Mouse (Mus musculus): ENCODE data around the gene Smim5. TPM values are rescaled to one million over a fixed set of nuclear protein-coding genes. Genes with fewer than 3 reads are reported as not detected.

Smim5 gene
- polyA plus RNA-seq, 1 experiment = 26.7 TPM

DNA sequence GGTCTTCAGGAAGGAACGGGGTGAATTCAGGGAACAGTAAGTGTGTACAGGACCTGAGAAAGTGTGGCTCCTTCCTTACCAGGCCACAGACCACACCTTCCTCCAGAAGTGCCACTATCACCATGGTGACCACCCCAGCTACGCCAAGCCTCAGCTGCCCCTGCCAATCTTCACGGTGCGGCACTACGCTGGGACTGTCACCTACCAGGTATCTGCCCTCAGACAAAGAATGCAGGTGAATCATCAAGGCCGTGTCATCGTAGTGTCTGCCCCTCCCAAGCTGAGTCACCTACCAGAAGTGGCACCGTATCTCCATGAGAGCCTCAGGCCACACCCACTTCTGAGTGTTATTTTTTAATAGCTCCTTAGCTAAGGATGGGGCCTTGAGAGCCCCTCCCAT, 30.4 kb upstream of the Smim5 start:
- H3K27ac ChIP-seq (ENCODE audit: insufficient read depth, low read depth, low read length) = no peak overlapping the region
- no peaks in the 10 kb centered on the region for H3K36me3 ChIP-seq (ENCODE audit: control insufficient read depth, insufficient read depth, low read length)
- H3K4me3 ChIP-seq (ENCODE audit: insufficient read depth, low read depth, low read length) = no peak overlapping the region
- DNase-seq = no peak
- no peaks in the 10 kb centered on the region for H3K27me3 ChIP-seq (replicated peaks; ENCODE audit: control insufficient read depth, insufficient read depth, low read length)
- H3K4me1 ChIP-seq (ENCODE audit: control insufficient read depth, insufficient read depth, low read length) = no peaks in the 10 kb centered on the region
- 76% methylated on average over 8 of the region's 8 CpGs for WGBS
- no peak for TF ChIP-seq POLR2A (IDR thresholded peaks at IDR 0.05; ENCODE audit: low read depth, low read length)
- no peak for TF ChIP-seq CTCF (conservative IDR thresholded peaks at IDR 0.05; ENCODE audit: insufficient read depth, insufficient read length, low read depth, low read length)

DNA sequence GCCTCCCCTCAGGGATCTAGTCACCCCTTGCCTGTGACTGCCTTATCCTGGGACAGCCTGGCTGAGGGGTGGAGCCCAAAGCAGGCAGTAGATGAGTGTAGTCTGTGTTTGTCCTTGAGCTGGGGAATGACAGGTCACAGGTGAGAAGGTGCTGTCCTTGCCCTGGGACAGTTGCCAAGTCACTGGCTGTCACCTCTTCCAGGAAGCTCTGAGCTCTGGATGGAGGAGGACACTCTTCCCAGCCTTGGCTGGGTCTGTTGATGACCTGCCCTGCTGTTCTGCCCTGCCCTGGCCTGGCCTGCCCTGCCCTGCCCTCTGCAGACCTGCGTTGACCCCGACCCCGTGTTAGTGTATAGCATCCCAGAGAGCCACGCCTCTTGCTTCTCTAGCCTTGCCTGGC, 27.3 kb upstream of the Smim5 start:
- no peak for TF ChIP-seq POLR2A (IDR thresholded peaks at IDR 0.05; ENCODE audit: low read depth, low read length)
- TF ChIP-seq CTCF (conservative IDR thresholded peaks at IDR 0.05; ENCODE audit: insufficient read depth, insufficient read length, low read depth, low read length) = no peak
- 66% methylated on average over 4 of the region's 4 CpGs for whole genome bisulfite sequencing
- Histone ChIP-seq H3K27me3 (replicated peaks; ENCODE audit: control insufficient read depth, insufficient read depth, low read length) (no peaks in the 10 kb centered on the region), H3K27ac (ENCODE audit: insufficient read depth, low read depth, low read length) (no peak overlapping the region), H3K4me3 (ENCODE audit: insufficient read depth, low read depth, low read length) (no peak overlapping the region), H3K36me3 (ENCODE audit: control insufficient read depth, insufficient read depth, low read length) (no peaks in the 10 kb centered on the region), H3K4me1 (ENCODE audit: control insufficient read depth, insufficient read depth, low read length) (peaks cover 3% of the 10 kb centered on the region; the same call in 1 of the 2 replicates)
- no peak for DNase-seq

DNA sequence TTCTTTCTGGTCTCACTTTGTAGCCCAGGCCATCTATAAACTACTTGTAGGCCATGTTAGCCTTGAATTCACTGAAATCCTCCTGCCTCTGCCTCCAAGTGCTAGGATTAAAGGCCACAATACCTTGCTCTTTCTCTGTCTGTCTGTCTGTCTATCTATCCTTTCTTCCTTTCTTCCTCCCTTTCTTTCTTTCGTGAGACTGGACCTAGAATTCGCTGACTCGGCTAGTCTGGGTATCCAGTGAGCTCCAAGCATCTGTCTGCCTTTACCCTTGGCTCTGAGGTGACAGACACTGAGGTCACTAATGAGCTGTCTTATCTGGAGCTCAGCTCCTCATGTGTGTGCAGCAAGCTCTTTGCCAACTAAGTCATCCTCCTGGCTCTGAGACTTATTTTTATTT, 23.8 kb upstream of the Smim5 start:
- Histone ChIP-seq H3K36me3 (ENCODE audit: control insufficient read depth, insufficient read depth, low read length) (no peaks in the 10 kb centered on the region), H3K27me3 (replicated peaks; ENCODE audit: control insufficient read depth, insufficient read depth, low read length) (no peaks in the 10 kb centered on the region), H3K4me1 (ENCODE audit: control insufficient read depth, insufficient read depth, low read length) (peaks cover 3% of the 10 kb centered on the region; the same call in 1 of the 2 replicates), H3K4me3 (ENCODE audit: insufficient read depth, low read depth, low read length) (no peak overlapping the region), H3K27ac (ENCODE audit: insufficient read depth, low read depth, low read length) (no peak overlapping the region)
- no peak for DNase-seq
- TF ChIP-seq CTCF (conservative IDR thresholded peaks at IDR 0.05; ENCODE audit: insufficient read depth, insufficient read length, low read depth, low read length) = no peak
- TF ChIP-seq POLR2A (IDR thresholded peaks at IDR 0.05; ENCODE audit: low read depth, low read length) = no peak
- 82% methylated on average over 3 of the region's 3 CpGs for WGBS

DNA sequence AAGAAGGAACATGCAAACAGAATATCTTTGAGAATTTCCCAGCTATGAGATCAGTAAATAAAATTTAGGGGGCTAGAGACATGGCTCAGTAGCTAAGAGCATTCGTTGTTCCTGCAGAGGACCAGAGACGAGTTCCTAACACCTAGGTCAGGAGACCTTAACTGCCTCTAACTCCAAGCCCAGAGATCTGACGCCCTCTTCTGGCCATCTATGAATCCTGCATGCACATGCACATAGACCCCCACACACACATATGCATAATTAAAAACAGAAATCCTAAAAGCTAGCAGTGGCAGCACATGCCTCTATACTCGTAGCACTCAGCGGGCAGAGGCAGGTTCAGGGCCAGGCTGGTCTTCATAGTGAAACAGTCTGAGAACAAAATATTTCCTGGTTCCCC, 23.3 kb upstream of the Smim5 start:
- no peak overlapping the region for H3K27ac ChIP-seq (ENCODE audit: insufficient read depth, low read depth, low read length)
- 91% methylated on average over 5 of the region's 5 CpGs for WGBS

DNA sequence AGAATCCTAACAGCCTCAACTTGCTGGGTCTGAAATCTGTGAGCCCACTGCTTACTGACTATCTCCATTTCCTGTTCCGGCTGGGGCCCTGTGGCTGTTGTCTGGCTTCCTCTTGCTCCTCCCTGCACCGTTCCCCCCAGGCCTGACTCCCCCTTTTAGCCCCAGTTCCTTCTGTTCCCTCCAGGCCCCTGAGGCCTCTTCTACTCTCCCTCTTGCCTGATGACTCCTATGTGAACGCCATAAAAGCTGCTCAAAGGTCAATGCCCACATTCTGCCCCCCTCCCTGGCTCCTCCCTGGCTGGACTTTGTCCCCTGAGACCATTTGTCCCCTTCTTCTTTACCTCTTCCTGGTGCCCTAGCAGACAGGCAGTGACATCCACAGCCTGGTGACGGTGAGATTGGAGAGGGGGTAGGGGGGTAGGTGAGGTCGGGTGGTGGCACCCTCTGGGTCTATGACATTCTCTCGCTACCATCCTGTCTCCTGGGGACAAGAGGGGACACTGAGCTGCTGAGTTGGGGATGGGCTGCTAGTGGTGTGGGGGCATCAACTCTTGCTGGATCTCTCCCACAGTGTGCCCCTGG, 22.5 kb upstream of the Smim5 start:
- Histone ChIP-seq H3K27ac (ENCODE audit: insufficient read depth, low read depth, low read length) (peak overlapping the region; percentile 75), H3K27me3 (replicated peaks; ENCODE audit: control insufficient read depth, insufficient read depth, low read length) (no peaks in the 10 kb centered on the region), H3K4me3 (ENCODE audit: insufficient read depth, low read depth, low read length) (peak overlapping the region; percentile 52), H3K36me3 (ENCODE audit: control insufficient read depth, insufficient read depth, low read length) (no peaks in the 10 kb centered on the region), H3K4me1 (ENCODE audit: control insufficient read depth, insufficient read depth, low read length) (peaks cover 3% of the 10 kb centered on the region; the same call in 1 of the 2 replicates)
- DNase-seq = peak; percentile 90
- TF ChIP-seq POLR2A (IDR thresholded peaks at IDR 0.05; ENCODE audit: low read depth, low read length) = no peak
- no peak for TF ChIP-seq CTCF (conservative IDR thresholded peaks at IDR 0.05; ENCODE audit: insufficient read depth, insufficient read length, low read depth, low read length)
- 29% methylated on average over 6 of the region's 6 CpGs for WGBS

More for the DNA sequence above, 23.3 kb upstream of the Smim5 start:
- no peak for DNase-seq
- no peaks in the 10 kb centered on the region for H3K36me3 ChIP-seq (ENCODE audit: control insufficient read depth, insufficient read depth, low read length)
- TF ChIP-seq POLR2A (IDR thresholded peaks at IDR 0.05; ENCODE audit: low read depth, low read length) (no peak), CTCF (conservative IDR thresholded peaks at IDR 0.05; ENCODE audit: insufficient read depth, insufficient read length, low read depth, low read length) (0 out of 2 replicates have a peak, but pooled peaks have one; percentile 13)
- H3K4me1 ChIP-seq (ENCODE audit: control insufficient read depth, insufficient read depth, low read length) = peaks cover 3% of the 10 kb centered on the region; the same call in 1 of the 2 replicates
- no peak overlapping the region for H3K4me3 ChIP-seq (ENCODE audit: insufficient read depth, low read depth, low read length)
- no peaks in the 10 kb centered on the region for H3K27me3 ChIP-seq (replicated peaks; ENCODE audit: control insufficient read depth, insufficient read depth, low read length)

DNA sequence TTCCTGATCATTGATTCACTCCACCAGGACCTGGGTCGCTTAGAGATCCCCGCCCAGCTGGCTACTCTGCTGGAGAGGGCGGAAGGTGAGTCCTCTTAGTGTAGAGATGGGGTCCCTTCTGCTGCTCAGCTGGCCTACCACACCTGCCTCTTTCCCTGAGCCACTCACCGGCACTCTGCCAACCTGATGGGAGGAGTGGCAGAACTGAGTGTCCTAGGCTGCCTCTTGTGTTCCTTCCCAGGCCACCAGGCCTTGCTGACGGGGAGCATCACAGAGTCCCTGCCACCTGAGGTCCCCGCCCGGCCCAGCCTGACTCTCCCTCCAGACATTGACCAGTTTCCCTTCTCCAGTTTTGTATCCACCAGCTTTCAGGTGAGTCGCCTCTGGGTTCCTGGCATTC, 21.7 kb upstream of the Smim5 start:
- TF ChIP-seq POLR2A (IDR thresholded peaks at IDR 0.05; ENCODE audit: low read depth, low read length) (no peak), CTCF (conservative IDR thresholded peaks at IDR 0.05; ENCODE audit: insufficient read depth, insufficient read length, low read depth, low read length) (no peak)
- H3K27me3 ChIP-seq (replicated peaks; ENCODE audit: control insufficient read depth, insufficient read depth, low read length) = no peaks in the 10 kb centered on the region
- 66% methylated on average over 8 of the region's 8 CpGs for WGBS
- no peaks in the 10 kb centered on the region for H3K36me3 ChIP-seq (ENCODE audit: control insufficient read depth, insufficient read depth, low read length)
- H3K4me1 ChIP-seq (ENCODE audit: control insufficient read depth, insufficient read depth, low read length) = peaks cover 3% of the 10 kb centered on the region; the same call in 1 of the 2 replicates
- peak overlapping the region; percentile 52 for H3K4me3 ChIP-seq (ENCODE audit: insufficient read depth, low read depth, low read length)
- DNase-seq = peak; percentile 65
- H3K27ac ChIP-seq (ENCODE audit: insufficient read depth, low read depth, low read length) = no peak overlapping the region

DNA sequence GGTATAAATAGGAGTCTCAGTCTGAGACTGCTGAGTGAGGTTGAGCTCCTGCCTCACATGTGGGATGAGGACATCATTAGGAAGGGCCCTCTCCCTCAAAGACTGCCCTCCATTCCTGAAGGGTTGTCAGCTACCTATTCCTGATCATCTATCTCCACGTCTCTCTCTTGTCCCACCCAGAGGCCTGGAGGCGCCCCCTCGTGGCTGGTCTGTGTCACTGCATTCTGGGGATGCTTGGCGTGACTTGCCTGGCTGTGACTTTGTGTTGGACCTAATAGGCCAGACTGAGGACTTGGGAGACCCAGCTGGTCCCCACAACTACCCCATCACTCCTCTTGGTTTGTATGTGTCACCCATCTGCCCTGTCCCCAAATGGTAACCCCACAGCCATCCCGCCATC, 18.8 kb upstream of the Smim5 start:
- 39% methylated on average over 5 of the region's 5 CpGs for WGBS
- Histone ChIP-seq H3K4me1 (ENCODE audit: control insufficient read depth, insufficient read depth, low read length) (peaks cover 3% of the 10 kb centered on the region; the same call in 1 of the 2 replicates), H3K4me3 (ENCODE audit: insufficient read depth, low read depth, low read length) (no peak overlapping the region), H3K27ac (ENCODE audit: insufficient read depth, low read depth, low read length) (no peak overlapping the region), H3K36me3 (ENCODE audit: control insufficient read depth, insufficient read depth, low read length) (no peaks in the 10 kb centered on the region), H3K27me3 (replicated peaks; ENCODE audit: control insufficient read depth, insufficient read depth, low read length) (no peaks in the 10 kb centered on the region)
- DNase-seq = peak; percentile 41
- TF ChIP-seq POLR2A (IDR thresholded peaks at IDR 0.05; ENCODE audit: low read depth, low read length) (no peak), CTCF (conservative IDR thresholded peaks at IDR 0.05; ENCODE audit: insufficient read depth, insufficient read length, low read depth, low read length) (peak; percentile 75)

All from kidney, adult 2 months (tissue).